Mouse (Mus musculus): Measurements from ENCODE around the gene Rsrc2.
"Not testable (repeated sequence)": the region's sequence is repeated elsewhere in the genome, so short reads cannot be mapped to it uniquely, and the experiment has no call there.

Gene Rsrc2

GRCm38 (mm10) chr5:123749065-123750064 is at the start of gene Rsrc2, which contains the start of gene Kntc1:
TSS of gene Rsrc2 (minus strand) at chr5:123749414.
TSS of gene Kntc1 (plus strand) at chr5:123749716.
- DNase-seq (ENCODE audit: low read depth, low spot score), result peak; percentile 99

- no peak for DNase-seq (ENCODE audit: low read depth, low spot score)
These were observed 43.9 kb upstream of the Rsrc2 start for GRCm38 (mm10) chr5:123793081-123793480.

DNA sequence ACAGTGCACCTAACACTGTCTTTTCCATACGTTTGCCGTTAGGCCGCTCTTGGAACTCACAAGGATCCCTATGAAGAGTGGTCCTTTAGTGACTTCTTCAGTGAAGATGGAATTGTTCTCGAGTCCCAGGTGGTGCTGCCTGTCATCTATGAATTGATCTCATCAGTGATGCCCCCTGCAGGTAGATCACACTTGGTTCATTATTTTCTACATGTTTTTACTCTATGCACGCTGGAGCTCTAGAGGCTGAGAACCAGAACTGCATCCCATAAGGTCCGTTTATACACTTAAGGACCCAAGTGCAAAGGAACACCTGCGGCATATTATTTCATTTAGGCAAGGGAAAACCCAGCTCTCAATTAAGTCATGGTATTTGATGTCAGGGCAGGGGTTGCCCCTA is 39.8 kb upstream of the Rsrc2 start:
- DNase-seq (ENCODE audit: low read depth, low spot score), result peak; percentile 32

- DNase-seq (ENCODE audit: low read depth, low spot score), result peak; percentile 59
These were observed 32.6 kb upstream of the Rsrc2 start for GRCm38 (mm10) chr5:123781864-123782263.

- DNase-seq (ENCODE audit: low read depth, low spot score), result peak; percentile 51
These were observed 31.5 kb upstream of the Rsrc2 start for GRCm38 (mm10) chr5:123780716-123781115.

- no peak for DNase-seq (ENCODE audit: low read depth, low spot score)
These were observed 24.2 kb upstream of the Rsrc2 start for GRCm38 (mm10) chr5:123773441-123773840.

DNA sequence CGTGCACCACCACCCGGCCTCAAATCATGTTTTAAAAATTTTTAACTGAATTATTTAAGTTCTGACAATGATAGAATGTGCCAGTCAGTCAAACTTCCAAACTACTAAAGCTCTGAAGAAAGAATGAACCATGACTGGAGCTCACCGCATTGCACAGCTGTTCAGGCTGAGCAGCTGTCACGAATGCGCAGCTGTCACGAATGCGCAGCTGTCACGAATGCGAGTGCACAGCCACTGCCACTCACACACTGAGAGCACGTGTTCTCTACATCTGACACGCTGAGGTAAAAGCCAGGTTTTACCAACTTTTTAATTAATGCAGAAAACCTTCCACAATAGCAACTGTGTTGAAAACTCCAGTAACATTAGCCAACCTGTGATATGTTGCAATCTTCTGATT is 17.2 kb upstream of the Rsrc2 start:
- DNase-seq (ENCODE audit: low read depth, low spot score), result not testable (repeated sequence)

GRCm38 (mm10) chr5:123765506-123765905 is 16.3 kb upstream of the Rsrc2 start:
- peak; percentile 26 for DNase-seq (ENCODE audit: low read depth, low spot score)

GRCm38 (mm10) chr5:123748339-123749064 is 712 bp downstream of the Rsrc2 start:
- peak; percentile 18 for DNase-seq (ENCODE audit: low read depth, low spot score)

DNA sequence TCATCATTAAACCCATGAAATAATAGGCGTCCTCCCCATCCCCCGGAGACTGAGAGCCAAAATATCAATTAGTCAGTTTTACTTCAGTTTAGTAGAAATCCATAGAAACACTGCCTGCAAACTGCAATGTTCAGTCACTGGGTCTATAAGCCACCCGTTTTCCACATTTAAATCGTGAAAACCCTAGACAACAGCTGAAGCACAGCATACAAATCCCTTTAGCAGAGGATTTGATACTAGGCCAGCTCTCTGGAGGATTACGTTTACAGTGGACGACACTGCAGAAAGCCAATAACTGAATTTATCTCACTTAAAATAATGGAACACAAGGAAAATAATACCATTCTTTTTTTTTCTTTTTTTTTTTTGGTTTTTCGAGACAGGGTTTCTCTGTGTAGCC is 1.6 kb downstream of the Rsrc2 start:
- DNase-seq (ENCODE audit: low read depth, low spot score), result no peak

GRCm38 (mm10) chr5:123746253-123746652 is 3.0 kb downstream of the Rsrc2 start:
- peak; percentile 32 for DNase-seq (ENCODE audit: low read depth, low spot score)

DNA sequence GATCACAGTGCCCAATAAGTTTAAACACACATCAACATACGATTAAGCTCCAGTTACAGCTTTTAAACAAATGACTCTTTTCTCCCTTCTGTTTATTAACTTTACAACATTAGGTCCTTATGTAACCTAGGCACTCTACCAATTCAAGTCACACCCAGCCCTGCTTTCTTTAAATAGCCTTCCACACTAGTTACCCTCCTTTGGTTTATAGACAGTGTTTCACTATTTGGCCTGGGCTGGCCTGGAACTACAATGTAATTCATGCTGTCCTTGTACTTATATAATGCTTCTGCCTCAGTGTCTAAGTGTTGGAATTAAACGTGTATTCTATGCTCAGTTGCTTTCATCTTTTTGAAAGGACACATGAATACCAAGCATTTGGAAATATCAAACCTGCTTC is 4.9 kb downstream of the Rsrc2 start:
- no peak for DNase-seq (ENCODE audit: low read depth, low spot score)

DNA sequence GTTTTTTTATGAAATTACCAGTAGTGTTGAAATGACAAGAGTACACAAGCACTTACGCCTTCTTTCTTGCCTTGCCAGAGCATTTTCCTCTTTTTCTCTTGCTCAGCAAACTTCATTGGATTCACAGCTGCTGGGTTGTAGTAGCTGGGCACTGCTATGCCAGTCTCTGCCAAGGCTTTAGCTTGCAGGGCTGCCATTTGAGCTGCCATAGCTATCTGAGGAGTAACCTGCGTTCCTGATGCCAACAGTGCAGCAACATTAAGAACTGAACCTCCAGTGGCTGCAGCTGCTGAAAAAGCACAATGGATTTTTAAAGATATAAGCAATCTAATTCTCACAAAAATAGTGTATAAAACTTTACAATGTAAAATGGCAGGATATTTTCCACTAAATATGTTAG is 18.2 kb downstream of the Rsrc2 start:
- no peak for DNase-seq (ENCODE audit: low read depth, low spot score)

DNA sequence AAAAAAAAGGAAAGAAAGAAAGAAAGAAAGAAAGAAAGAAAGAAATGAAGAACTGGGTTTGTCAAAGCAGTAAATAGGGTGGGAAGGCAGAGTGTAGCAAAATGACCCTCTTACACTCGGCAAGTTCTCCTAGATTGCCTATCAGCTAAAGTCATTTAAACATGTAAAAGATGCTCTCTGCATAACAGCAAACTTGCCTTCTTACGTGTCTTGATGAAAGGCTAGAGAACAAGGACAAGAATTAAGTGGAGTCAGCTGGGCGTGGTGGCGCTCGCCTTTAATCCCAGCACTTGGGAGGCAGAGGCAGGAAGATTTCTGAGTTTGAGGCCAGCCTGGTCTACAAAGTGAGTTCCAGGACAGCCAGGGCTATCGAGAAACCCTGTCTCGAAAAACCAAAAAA is 25.4 kb downstream of the Rsrc2 start:
- DNase-seq (ENCODE audit: low read depth, low spot score), result not testable (repeated sequence)

- peak; percentile 96 for DNase-seq (ENCODE audit: low read depth, low spot score)
These were observed 28.6 kb downstream of the Rsrc2 start, which contains the start of gene Zcchc8 for GRCm38 (mm10) chr5:123720328-123721311. TSS of gene Zcchc8 (minus strand) at chr5:123721100.

GRCm38 (mm10) chr5:123714622-123715021 is 34.6 kb downstream of the Rsrc2 start:
- DNase-seq (ENCODE audit: low read depth, low spot score), result no peak

DNA sequence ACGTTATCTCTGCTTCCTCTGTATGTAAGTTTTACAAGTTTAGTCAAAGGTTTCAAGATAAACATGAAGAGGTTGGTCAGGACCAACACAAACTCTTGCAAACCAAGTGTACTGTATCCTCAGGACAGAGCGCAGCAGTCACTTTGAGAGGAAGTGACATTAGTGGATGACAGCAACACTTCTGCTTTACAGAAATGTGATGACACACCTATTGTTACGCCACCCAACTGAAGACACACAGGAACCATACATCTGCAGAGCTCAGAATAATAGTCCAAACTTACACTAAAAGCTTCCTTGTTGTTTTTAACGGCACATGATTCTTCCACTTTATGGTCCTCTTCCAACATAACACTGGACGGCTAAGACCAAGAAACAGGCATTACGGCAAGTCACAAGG is 35.4 kb downstream of the Rsrc2 start:
- no peak for DNase-seq (ENCODE audit: low read depth, low spot score)

DNA sequence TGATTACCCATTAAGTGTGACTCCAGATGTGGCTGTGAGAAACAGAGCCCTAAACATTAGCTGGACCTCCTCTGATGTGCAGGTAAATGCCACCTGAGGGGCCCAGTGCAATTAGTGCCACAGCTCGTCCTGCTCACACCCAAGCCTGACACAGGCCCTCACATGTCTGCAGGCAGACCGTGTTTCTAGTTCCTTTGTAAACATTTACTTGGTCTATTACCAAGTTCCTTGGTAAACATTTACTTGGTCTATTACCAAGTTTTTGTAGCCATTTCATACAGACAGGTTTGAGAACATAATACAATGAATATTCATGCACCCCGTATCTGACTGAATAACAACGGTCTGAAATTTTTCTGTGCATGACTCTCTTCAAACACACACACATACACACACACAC is 39.6 kb downstream of the Rsrc2 start:
- no peak for DNase-seq (ENCODE audit: low read depth, low spot score)

GRCm38 (mm10) chr5:123708598-123708997 is 40.6 kb downstream of the Rsrc2 start:
- no peak for DNase-seq (ENCODE audit: low read depth, low spot score)

DNA sequence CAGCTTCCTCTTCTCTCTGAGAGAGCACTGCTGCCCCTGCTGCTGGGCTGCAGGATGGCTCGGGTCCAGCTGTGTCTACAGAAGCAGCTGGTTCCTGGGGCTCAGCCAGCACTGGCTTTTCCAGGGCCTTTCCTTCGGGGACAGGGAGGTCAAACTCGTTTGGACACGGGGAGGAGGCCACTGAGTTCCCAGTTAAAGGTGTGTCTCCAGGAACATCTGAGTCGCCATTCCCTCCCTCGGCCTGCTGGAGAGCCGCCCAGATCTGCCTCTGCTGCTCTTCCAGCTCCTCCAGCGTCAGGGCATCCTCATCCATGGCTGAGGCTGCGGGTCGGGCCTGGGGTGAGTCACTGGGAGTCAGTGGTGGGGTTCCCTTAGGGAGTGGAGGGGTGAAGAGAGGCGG is 48.6 kb downstream of the Rsrc2 start:
- no peak for DNase-seq (ENCODE audit: low read depth, low spot score)

DNA sequence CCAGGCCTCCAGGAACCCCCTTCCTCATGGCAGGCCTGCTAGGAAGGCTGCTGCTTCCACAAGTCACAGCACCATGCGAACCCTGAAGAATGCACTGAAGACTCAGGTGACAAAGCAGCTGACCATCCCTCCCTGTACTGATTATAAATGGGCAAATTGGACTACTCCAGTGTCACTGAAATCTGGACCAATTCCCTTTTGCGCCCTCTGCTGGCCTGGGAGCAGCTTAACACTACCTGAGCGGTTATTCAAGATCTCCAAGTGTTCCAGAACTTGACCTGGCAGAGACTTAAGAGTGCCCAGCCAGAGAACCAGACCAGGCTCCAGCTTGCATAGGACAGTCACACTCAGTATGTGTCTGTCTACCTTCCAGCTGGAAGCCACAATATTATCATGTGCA is 50.0 kb downstream of the Rsrc2 start:
- DNase-seq (ENCODE audit: low read depth, low spot score), result peak; percentile 85

Measured in CD4-positive, CD25-positive, alpha-beta regulatory T cell, adult 2 months (primary cell).